ENCODE assay signal across 21 mouse cellular contexts in the genomic region with DNA sequence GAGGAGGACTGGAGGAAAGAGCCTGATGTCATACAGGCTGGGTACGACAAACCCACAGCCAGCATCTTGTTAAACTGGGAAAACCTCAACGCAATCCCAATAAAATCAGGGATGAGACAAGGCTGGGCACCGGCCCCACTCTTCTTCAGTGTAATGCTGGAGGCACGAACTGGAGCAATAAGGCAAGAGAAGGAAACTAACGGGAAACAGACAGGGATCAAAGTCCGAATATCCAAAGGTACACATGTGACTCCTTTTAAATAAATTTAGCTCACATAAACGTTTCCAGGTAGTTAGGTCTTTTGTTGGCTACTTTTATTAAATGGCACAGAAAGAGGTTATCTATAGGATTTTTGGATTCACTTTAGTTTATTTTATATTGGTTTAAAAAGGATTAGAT.
"Had no signal": no experiment of that assay in that cellular context is flagged by ENCODE, and none has a peak within 500 bp of the region (broad histone marks: within the 10 kb centered on the region; RNA-seq: fewer than 3 reads in every experiment).

No protein-coding gene starts in this region.

- H3K36me3 ChIP-seq: midbrain, embryonic 15.5 days; neural tube, embryonic 12.5 days; neural tube, embryonic 15.5 days had no signal

- H3K4me3 ChIP-seq: layer of hippocampus, adult 2 months; limb, embryonic 10.5 days; limb, embryonic 13.5 days; midbrain, embryonic 12.5 days; midbrain, embryonic 15.5 days; neural tube, embryonic 12.5 days; neural tube, embryonic 15.5 days had no signal

- DNase-seq: layer of hippocampus, adult 9-11 months; liver; liver, postnatal 0 days; lung, embryonic 14.5 days; right cerebral cortex, adult 18-20 months; right cerebral cortex, postnatal 14 days; right cerebral cortex, postnatal 4 days; thymus, adult 2 months; thymus, postnatal 14 days; thymus, postnatal 4 days had no signal

- H3K9me3 ChIP-seq: limb, embryonic 10.5 days; limb, embryonic 13.5 days; midbrain, embryonic 12.5 days; midbrain, embryonic 15.5 days; neural tube, embryonic 12.5 days; neural tube, embryonic 15.5 days had no signal

- H3K27me3 ChIP-seq: limb, embryonic 13.5 days; midbrain, embryonic 12.5 days; midbrain, embryonic 15.5 days; neural tube, embryonic 12.5 days; neural tube, embryonic 15.5 days had no signal

- ATAC-seq: liver, postnatal 0 days; lung, postnatal 0 days; midbrain, embryonic 15.5 days had no signal

- H3K4me1 ChIP-seq: limb, embryonic 10.5 days; limb, embryonic 13.5 days; midbrain, embryonic 12.5 days; midbrain, embryonic 15.5 days; neural tube, embryonic 12.5 days; neural tube, embryonic 15.5 days had no signal

- H3K27ac ChIP-seq: layer of hippocampus, adult 2 months; limb, embryonic 10.5 days; limb, embryonic 13.5 days; liver, embryonic 14.5 days; macrophage; midbrain, embryonic 12.5 days; midbrain, embryonic 15.5 days; neural tube, embryonic 12.5 days; neural tube, embryonic 15.5 days; stomach, postnatal 0 days had no signal

- H3K9ac ChIP-seq: limb, embryonic 13.5 days; liver, embryonic 14.5 days; liver, postnatal 0 days; lung, embryonic 14.5 days; midbrain, embryonic 12.5 days; midbrain, embryonic 15.5 days; neural tube, embryonic 12.5 days; neural tube, embryonic 15.5 days had no signal

- H3K4me2 ChIP-seq: limb, embryonic 13.5 days; lung, embryonic 14.5 days; midbrain, embryonic 12.5 days; midbrain, embryonic 15.5 days; neural tube, embryonic 12.5 days; neural tube, embryonic 15.5 days had no signal
